Mouse (Mus musculus) T-helper 17 cell (primary cell): Measurements from ENCODE around the gene Cdyl.

Experiments used
- in situ Hi-C, 2 experiments: fragments of 300-600 bp; cut with MboI, MseI; formaldehyde crosslinking; loops; 1 replicate in 1 of 2; 2 replicates in 1 of 2; pipeline ENCODE4 v1.15.1; 2025; ENCODE audit warnings: high pct_unique_total_duplicates in 2 of 2

Cdyl gene

GRCm38 (mm10) chr13:35796352-35796751 is 136.7 kb downstream of the Cdyl start:
- in situ Hi-C loops, result loop anchor here in 1 of 2 experiments (10.0 kb wide), 1 partner anchor 1138 kb away; no protein-coding TSS in a partner anchor

DNA sequence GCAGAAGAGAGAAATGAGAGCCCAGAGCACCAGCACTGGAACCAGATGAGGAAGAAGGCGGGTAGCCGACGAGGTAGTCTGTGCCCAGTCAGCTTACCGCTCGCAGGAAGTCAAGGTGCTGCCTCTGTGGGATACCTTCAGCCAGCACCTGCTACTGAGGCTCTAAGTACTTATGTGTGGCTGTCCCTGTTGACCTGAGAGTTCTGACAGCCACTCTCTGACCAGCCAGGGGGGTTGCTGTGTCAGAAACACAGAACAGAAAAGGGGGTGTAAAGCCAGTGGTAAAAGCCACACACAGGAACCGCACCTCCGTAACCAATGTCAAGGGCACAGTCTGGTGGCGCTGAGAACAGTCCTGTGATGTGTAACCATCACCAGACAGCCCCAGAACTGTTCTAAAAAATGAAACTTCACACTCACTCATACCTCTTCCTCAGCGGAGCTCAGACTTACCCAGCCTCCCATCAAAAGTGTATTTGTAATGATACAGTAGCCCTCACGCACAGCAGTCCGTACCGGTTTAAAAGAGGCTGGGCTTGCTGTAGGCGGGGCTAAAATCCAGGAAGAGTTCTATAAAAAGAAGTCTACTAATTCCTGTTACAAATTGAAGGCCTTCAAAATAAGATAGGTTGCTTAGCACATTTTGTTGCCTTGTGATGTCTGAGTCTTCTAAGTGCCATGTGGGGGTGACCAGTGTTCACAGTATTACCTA is 138.3 kb downstream of the Cdyl start:
- in situ Hi-C loops, result loop anchor here in 1 of 2 experiments (10.0 kb wide), 1 partner anchor 1137 kb away; no protein-coding TSS in a partner anchor

DNA sequence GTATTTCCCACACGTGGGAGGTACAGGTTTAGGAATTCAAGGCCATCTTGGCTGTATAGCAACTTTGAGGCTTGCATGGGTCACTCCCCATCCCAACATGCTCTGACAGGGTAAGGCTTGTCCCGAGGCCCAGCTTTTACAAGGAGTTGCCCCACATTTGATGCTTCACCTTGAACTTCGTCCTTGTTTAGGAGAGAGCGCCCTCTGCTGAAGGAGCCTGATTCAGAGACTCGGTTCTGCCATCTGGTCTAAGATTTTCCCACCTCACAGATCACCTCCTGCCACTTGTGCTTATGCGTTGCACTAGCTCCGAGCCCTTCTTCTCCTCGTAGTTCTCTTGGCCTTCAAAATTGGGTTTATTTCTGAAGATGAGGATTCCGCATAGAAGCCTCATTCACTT is 139.0 kb downstream of the Cdyl start:
- in situ Hi-C loops, result loop anchor here in 1 of 2 experiments (10.0 kb wide), 1 partner anchor 1136 kb away; no protein-coding TSS in a partner anchor

DNA sequence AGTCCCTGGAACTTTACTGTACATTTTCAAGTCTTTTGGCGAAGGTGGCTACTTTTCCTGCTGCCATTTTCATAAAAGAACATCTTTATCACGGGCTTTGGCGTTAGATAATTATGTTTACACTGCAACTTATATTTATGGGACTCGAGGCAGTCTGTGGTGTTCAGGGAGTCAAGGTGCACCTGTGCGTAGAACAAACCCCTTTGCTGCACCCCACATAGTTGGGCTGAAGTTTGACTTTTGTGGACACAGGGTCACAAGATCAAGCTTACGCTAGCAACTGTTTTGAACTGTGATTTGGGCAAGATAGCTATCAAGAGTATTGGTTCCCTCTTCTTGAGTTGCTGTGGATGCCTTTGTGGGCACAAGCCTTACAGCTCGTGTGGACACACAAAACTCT is 140.6 kb downstream of the Cdyl start:
- in situ Hi-C loops, result no loop called here

DNA sequence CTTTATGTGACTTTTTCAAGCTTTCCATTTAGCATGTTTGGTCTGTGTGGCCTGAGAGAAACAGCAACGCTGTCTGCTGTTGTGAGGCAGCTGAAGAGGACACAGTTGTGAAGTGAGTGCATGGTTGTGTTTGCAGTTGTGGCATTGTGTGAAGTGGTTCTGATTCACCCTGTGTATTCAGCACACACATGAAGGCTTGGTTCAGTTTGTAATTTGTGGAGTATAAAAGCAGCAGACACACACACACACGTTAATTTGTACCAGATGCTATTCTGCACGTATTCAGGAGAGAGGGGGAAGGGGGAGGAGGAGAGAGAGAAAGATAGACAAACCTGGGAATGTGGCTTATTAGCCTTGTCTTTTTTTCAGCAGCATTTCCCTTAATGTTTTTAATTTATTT is 146.1 kb downstream of the Cdyl start:
- in situ Hi-C loops, result no loop called here

DNA sequence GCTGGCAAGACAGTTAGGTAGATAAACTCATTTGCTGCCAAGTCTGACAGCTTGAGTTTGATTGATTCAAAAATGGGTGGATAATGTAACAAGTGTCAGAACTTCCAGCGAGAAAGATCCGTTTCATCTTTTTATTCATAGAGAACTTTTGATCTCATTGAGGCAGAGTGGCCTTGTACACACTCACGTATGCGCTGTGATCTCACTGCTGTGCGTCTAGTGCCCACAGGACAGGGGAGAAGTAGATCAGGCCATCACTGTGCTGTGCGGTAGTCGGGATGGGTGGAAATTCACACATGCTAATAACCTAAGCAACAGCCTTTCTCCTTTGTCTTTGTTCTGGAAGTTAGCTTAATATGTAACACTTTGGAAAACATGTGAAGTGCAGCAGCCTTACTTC is 146.5 kb downstream of the Cdyl start:
- in situ Hi-C loops, result no loop called here

- in situ Hi-C loops, result no loop called here
Measured at GRCm38 (mm10) chr13:35807016-35807415, 147.4 kb downstream of the Cdyl start.

DNA sequence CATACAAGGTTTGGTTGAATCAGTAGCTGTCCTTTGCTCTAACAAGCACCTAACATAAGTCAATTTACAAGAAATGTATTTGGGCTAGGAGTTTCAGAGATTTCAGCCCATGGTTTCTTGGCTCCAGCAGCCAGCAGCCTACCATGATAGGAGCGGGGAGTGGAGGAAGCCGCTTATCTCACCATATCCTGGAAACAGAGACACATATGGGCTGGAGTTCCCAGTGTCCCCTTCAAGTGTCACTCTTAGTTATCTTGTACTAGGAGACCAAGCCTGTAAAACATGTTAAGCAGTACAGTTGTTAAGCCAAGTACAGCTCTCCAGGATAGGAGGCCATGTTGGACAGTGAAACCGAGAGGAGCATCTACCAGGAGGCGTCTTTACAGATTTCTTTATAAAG is 147.9 kb downstream of the Cdyl start:
- in situ Hi-C loops, result no loop called here

- in situ Hi-C loops, result no loop called here
Measured at GRCm38 (mm10) chr13:35807940-35808339, 148.3 kb downstream of the Cdyl start.

- in situ Hi-C loops, result no loop called here
Measured at GRCm38 (mm10) chr13:35809252-35810159, 149.9 kb downstream of the Cdyl start.

DNA sequence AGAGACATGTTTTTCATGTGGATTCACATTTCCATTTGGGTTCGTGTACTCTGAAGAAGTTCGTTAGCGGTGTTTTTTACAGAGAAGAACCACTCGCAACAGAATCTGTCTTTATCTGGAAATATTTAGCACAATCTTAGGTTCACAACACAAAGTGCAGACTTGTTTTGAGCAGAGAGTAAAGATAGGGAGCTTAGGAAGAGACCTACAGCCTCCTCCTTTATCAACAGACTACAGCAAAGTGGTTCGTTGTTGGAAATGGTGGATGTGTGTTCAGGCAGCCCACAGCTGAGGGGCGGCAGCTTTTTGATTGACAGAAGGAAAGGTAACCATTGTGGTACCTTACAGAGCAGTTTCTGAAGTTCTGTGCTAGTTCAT is 150.5 kb downstream of the Cdyl start:
- in situ Hi-C loops, result no loop called here

DNA sequence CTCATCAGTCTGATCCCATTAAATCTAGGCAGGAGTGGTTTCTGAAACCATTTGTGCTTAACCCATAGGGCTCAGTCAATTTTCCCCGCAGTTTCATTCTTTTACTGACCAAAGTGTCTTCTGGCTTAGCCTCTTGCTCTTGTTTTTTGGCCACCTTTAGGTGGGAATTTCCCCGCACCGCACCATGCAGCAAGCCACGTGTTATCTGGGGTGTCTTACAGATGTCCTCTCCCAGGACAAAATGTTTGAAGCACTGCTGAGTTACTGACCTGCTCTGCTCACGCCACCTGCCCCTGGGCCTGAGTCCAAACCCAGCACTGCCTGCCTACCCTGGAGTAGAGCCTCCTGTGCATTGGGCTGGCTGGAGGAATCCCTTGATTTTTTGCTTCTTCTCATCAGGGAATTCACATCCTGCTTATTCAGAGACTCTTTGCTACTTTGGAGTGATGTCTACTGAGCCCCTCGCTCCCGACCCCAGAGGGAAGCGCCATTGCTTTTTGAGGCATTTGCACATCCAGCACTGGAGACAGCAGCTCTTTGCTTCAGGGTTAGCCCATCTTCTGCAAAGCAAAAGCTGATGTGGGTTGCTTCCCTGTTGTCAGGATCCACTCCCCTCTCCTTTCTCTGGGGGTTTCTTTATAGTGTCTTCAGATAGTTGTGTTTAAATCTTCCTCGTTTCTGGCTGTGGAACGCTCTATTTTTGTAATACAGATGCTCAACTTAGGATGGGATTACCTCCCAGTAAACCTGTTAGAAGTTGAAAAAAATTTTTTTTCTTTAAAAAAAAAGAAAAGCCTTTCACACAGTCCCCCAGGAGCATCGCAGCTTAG is 151.9 kb downstream of the Cdyl start:
- in situ Hi-C loops, result no loop called here

DNA sequence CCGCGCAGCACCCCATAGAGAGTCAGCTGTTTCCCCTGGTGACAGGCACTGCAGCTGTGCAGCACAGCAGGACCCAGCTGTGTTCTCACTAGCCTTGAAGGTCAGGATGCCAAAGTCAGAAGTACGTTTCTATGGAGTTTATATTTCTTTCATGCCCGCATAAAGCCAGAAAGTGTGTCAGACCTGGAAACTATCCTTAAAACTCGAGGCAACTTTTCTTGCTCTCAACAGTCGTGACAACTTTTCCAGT is 152.5 kb downstream of the Cdyl start:
- in situ Hi-C loops, result no loop called here

- in situ Hi-C loops, result no loop called here
Measured at GRCm38 (mm10) chr13:35813348-35814127, 153.9 kb downstream of the Cdyl start.

DNA sequence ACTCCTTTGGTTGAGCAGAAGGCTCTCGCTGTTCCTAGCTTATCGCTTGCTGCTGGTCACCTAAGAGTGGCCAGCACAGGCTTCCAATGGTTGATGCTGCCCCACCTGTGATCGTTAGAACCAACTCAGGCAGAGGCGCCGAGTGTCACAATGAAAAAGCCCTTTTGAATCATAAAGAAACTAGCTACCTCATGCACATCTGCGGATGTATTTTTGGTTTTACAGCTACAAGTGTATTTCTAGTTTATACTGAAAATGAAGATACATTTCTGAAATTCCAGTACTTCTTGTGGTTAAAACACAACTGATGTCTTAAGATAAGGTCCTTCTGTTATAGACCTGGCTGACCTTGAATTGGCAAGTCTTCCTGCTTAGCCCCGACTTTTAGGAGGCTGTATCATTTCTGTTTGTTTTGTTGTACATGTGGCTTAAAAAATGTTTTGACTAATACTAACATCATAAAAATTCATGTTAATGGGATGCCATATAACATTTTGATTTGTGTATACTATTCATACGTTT is 155.6 kb downstream of the Cdyl start:
- in situ Hi-C loops, result no loop called here

DNA sequence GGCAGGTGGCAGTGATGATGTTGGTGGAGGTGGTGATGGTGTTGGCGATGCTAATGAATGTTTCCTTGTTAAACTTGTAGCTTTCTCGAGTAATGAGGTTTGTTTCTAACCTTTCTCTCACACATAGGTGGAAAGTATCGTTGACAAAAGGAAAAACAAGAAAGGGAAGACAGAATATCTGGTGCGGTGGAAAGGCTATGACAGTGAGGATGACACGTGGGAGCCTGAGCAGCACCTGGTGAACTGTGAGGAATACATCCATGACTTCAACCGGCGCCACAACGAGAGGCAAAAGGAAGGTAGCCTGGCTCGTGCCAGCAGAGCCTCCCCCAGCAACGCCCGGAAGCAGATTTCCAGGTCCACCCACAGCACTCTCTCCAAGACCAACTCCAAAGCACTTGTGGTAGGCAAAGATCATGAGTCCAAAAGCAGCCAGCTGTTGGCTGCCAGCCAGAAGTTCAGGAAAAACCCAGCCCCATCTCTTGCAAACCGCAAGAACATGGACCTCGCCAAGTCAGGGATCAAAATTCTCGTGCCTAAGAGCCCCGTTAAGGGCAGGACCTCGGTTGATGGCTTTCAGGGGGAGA is 156.2 kb downstream of the Cdyl start:
- in situ Hi-C loops, result no loop called here

DNA sequence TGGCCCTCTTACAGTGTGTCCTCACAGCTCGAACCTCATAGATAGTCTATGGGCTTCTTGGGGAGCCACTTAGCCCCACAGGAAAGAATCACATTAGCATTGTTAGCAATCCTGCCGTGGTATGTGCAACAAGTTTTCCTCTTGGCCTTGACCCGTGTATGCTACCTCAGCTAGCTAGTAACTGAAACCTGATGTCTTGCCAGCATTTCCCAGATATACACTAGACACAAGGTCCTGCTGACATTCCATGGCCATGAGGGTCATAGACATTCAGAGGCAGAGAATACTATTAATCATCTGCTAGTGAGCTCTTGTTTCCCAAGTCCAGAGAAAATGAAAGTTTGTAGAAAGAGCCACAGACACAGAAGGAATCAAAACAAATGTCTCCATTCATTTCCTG is 158.0 kb downstream of the Cdyl start:
- in situ Hi-C loops, result no loop called here

DNA sequence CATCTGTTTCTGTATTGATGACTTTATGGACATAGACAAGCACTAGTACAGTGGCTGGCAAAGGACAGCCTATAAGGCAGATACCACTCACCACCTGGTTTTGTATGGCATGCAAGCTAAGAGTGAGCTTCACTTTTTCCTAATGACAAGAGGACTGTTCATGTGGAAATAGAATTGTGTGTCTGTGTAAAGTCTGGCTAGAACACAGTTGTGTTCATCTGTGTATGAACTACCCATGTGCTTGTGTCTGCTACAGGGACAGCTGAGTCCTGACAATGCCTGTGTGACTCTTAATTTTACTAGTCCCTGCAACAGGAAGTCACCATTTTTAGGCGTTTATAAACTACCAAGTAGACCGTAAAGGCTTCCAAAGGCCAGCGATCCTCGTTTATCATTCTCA is 158.4 kb downstream of the Cdyl start:
- in situ Hi-C loops, result no loop called here

DNA sequence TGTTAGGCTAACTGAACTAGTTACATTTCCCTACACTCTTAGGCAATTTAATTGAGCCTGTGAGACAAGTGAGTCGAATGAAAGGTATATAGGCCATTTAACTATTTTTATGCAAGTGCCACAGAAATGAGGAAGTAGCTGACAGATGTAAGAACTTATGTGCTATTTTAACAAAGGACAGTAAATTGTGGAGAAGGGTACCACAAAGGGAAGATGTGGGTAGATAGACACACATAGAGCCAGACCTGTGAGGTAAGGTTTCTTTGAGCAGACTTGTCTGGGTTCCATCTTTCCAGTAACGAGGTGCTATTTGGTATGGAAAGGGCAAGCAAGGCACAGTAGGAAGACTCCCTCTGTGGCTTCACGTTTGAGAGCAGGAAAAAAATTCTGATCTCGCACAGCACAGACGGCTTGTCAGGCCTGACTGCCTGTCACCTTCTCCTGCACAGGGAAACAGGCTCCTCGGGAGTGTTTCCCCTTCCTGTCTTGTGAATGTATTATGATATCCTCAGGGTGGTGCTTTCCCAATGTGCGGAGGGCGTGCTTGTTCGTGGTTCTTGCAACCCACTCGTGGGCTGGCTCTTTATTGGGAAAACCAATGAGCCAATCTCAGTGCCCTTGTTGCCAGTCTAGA is 162.3 kb downstream of the Cdyl start:
- in situ Hi-C loops, result no loop called here

- in situ Hi-C loops, result no loop called here
Measured at GRCm38 (mm10) chr13:35822795-35823194, 163.2 kb downstream of the Cdyl start.
